Mouse (Mus musculus): ENCODE data around the gene Sema3b. TPM values are rescaled to one million over a fixed set of nuclear protein-coding genes. Genes with fewer than 3 reads are reported as not detected.

Sema3b gene
- polyA plus RNA-seq, 2 experiments, result 0.22 to 0.33 TPM

DNA sequence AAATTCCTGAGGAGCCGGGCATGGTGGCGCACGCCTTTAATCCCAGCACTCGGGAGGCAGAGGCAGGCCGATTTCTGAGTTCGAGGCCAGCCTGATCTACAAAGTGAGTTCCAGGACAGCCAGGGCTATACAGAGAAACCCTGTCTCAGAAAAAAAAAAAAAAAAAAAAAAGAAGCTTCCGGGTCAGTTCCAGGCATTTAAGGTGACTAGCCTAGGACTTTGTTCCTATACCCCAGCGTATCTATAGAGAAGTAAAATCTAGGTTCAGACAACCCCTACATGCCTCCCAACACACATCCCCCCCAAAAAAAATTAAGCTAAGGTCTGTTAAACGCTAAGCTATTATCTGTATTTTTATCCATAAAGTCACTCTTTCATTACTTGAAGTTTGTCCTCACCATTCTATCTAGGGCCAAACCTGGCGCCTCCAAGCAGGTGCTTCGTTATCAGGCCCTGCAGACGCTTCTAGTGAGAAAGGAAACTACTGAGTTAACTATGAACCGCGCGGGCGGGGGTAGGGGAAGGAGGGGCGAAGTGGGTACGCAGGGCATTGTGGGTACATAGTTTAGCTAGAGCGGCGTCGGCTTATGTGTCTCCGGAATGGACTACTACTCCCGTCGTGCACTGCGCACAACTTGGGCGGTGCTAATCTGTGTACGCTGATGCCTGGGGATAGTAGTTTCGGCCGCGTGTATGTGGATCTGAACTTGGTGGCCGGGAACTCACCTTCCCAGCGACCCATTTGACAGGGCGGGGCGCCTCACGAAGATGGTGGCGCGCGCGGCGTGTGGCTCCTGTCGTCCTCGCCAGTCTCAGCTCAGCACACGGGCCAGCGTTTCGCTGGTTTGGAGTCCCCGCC lies 21.8 kb downstream of the Sema3b start, which contains the start of gene Ifrd2:
Ifrd2 (plus strand) TSS at position 669 of the 859 bp plus-strand sequence.
- no peaks in the 10 kb centered on the region for H3K9me3 ChIP-seq (ENCODE audit: control insufficient read depth, low read length)
- H3K4me2 ChIP-seq (ENCODE audit: low read depth), result peak within 1 kb of the TSS; percentile 97
- DNase-seq (ENCODE audit: low read depth in 3 of 3, low spot score in 3 of 3), result peak; percentile 99 to 100 (median 100)
- no peaks in the 10 kb centered on the region for H3K27me3 ChIP-seq (ENCODE audit: control insufficient read depth, insufficient read depth, low read length)
- peak within 1 kb of the TSS; percentile 83 to 98 for H3K4me3 ChIP-seq (ENCODE audit: insufficient read depth in 1 of 2, low read depth in 2 of 2, low read length in 2 of 2)
- TF ChIP-seq EP300 (IDR thresholded peaks at IDR 0.05; ENCODE audit: low read depth) (peak; percentile 95), CTCF (IDR thresholded peaks at IDR 0.05; ENCODE audit: low read depth) (no peak)
- H3K4me1 ChIP-seq (replicated peaks; ENCODE audit: control insufficient read depth in 2 of 2, insufficient read depth in 2 of 2, low read length in 1 of 2), result peaks cover 27 to 33% of the 10 kb centered on the region in 2 experiments
- ATAC-seq (ENCODE audit: insufficient read depth), result peak; percentile 90
- peaks cover 36% of the 10 kb centered on the region for H3K36me3 ChIP-seq (replicated peaks; ENCODE audit: control insufficient read depth, insufficient read depth, low read depth)
- WGBS (ENCODE audit: insufficient replicate concordance), result 6% methylated on average over 46 of the region's 46 CpGs
- peak within 1 kb of the TSS; percentile 99 for H3K27ac ChIP-seq
- peak within 1 kb of the TSS; percentile 91 for H3K9ac ChIP-seq (replicated peaks)

DNA sequence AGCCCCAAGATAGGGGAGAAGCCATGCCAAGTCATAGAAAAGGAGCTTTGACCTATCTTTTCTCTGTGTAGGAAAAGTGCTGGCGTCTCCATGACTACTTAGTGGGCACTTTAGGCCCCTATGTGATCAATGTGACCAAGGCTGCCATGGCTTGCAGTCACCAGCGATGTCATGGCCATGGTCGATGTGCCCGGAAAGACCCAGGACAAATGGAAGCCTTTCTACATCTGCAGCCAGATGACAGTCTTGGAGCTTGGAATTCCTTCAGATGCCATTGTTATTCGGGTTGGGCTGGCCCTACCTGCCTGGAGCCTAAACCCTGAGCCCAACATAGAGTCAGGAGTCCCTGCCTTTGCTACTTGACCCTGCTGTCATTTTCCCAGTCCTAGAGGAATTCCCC lies 22.5 kb downstream of the Sema3b start:
- Histone ChIP-seq H3K4me1 (replicated peaks; ENCODE audit: control insufficient read depth in 2 of 2, insufficient read depth in 2 of 2, low read length in 1 of 2) (peaks cover 32 to 39% of the 10 kb centered on the region in 2 experiments), H3K4me2 (ENCODE audit: low read depth) (peak overlapping the region; percentile 76), H3K9me3 (ENCODE audit: control insufficient read depth, low read length) (no peaks in the 10 kb centered on the region), H3K9ac (replicated peaks) (peak overlapping the region; percentile 91), H3K36me3 (replicated peaks; ENCODE audit: control insufficient read depth, insufficient read depth, low read depth) (peaks cover 29% of the 10 kb centered on the region), H3K27me3 (ENCODE audit: control insufficient read depth, insufficient read depth, low read length) (no peaks in the 10 kb centered on the region), H3K4me3 (ENCODE audit: insufficient read depth in 1 of 2, low read depth in 2 of 2, low read length in 2 of 2) (peak overlapping the region; percentile 56 to 98), H3K27ac (peak overlapping the region; percentile 99)
- DNase-seq (ENCODE audit: low read depth in 3 of 3, low spot score in 3 of 3), result no peak
- no peak for ATAC-seq (ENCODE audit: insufficient read depth)
- no peak for TF ChIP-seq CTCF (IDR thresholded peaks at IDR 0.05; ENCODE audit: low read depth)
- TF ChIP-seq EP300 (IDR thresholded peaks at IDR 0.05; ENCODE audit: low read depth), result no peak
- 80% methylated on average over 5 of the region's 5 CpGs for WGBS (ENCODE audit: insufficient replicate concordance)

DNA sequence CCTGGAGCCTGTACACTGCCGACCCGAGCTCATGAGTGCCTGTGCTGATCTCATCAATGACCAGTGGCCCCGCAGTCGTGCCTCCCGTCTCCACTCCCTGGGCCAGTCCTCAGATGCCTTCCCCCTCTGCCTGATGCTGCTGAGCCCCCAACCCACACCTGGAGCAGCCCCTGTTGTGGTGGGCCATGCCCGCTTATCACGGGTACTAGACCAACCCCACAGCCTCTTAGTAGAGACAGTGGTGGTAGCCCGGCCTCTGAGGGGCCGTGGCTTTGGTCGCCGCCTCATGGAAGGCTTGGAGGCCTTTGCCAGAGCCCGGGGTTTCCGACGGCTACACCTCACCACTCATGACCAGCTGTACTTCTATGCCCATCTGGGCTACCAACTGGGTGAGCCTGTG lies 25.9 kb downstream of the Sema3b start:
- H3K36me3 ChIP-seq (replicated peaks; ENCODE audit: control insufficient read depth, insufficient read depth, low read depth), result no peaks in the 10 kb centered on the region; the same call in 1 of the 2 replicates
- TF ChIP-seq EP300 (IDR thresholded peaks at IDR 0.05; ENCODE audit: low read depth) (no peak), CTCF (IDR thresholded peaks at IDR 0.05; ENCODE audit: low read depth) (no peak)
- no peak overlapping the region for H3K4me3 ChIP-seq (ENCODE audit: insufficient read depth in 1 of 2, low read depth in 2 of 2, low read length in 2 of 2)
- DNase-seq (ENCODE audit: low read depth in 3 of 3, low spot score in 3 of 3) (no peak), ATAC-seq (ENCODE audit: insufficient read depth) (no peak)
- H3K27me3 ChIP-seq (ENCODE audit: control insufficient read depth, insufficient read depth, low read length), result no peaks in the 10 kb centered on the region
- WGBS (ENCODE audit: insufficient replicate concordance), result 84% methylated on average over 14 of the region's 14 CpGs
- no peak overlapping the region for H3K9ac ChIP-seq (replicated peaks)
- H3K9me3 ChIP-seq (ENCODE audit: control insufficient read depth, low read length), result no peaks in the 10 kb centered on the region
- no peak overlapping the region for H3K27ac ChIP-seq
- peaks cover 22 to 33% of the 10 kb centered on the region in 2 experiments for H3K4me1 ChIP-seq (replicated peaks; ENCODE audit: control insufficient read depth in 2 of 2, insufficient read depth in 2 of 2, low read length in 1 of 2)
- no peak overlapping the region for H3K4me2 ChIP-seq (ENCODE audit: low read depth)

DNA sequence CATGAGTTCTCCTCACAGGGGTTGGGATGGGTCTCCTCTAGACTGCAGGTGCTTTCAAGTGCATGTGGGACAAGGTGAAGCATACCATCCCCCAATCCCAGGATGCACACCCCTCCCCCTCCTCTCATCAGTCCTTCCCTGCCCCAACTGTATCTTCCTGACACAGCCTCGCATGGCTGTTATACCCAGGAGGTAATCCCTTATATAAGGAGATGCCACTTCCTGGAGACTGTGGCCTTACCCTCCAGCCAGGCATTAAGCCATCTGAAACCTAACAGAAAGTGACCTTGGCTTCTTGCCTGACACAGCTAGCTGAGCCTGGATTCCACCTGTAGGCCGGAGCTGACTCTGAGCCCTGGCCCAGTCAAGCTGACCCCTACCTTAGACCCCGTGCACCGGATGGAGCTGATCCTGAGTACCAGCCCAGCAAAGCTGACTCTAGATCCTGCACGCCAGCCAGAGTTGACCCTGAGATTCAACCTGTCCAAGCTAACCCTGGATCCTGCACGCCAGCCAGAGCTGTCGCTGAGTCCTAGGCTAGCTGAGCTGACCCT lies 26.4 kb downstream of the Sema3b start:
- WGBS (ENCODE audit: insufficient replicate concordance), result 83% methylated on average over 7 of the region's 7 CpGs
- no peak overlapping the region for H3K9ac ChIP-seq (replicated peaks)
- TF ChIP-seq CTCF (IDR thresholded peaks at IDR 0.05; ENCODE audit: low read depth) (no peak), EP300 (IDR thresholded peaks at IDR 0.05; ENCODE audit: low read depth) (no peak)
- DNase-seq (ENCODE audit: low read depth in 3 of 3, low spot score in 3 of 3) (no peak), ATAC-seq (ENCODE audit: insufficient read depth) (no peak)
- peak overlapping the region; percentile 100 for H3K4me2 ChIP-seq (ENCODE audit: low read depth)
- no peaks in the 10 kb centered on the region; the same call in 1 of the 2 replicates for H3K36me3 ChIP-seq (replicated peaks; ENCODE audit: control insufficient read depth, insufficient read depth, low read depth)
- H3K27me3 ChIP-seq (ENCODE audit: control insufficient read depth, insufficient read depth, low read length), result no peaks in the 10 kb centered on the region
- H3K9me3 ChIP-seq (ENCODE audit: control insufficient read depth, low read length), result no peaks in the 10 kb centered on the region
- no peak overlapping the region; a peak in 1 of 4 replicates for H3K4me3 ChIP-seq (ENCODE audit: insufficient read depth in 1 of 2, low read depth in 2 of 2, low read length in 2 of 2)
- peaks cover 23 to 33% of the 10 kb centered on the region in 2 experiments for H3K4me1 ChIP-seq (replicated peaks; ENCODE audit: control insufficient read depth in 2 of 2, insufficient read depth in 2 of 2, low read length in 1 of 2)
- H3K27ac ChIP-seq, result peak overlapping the region; percentile 96

DNA sequence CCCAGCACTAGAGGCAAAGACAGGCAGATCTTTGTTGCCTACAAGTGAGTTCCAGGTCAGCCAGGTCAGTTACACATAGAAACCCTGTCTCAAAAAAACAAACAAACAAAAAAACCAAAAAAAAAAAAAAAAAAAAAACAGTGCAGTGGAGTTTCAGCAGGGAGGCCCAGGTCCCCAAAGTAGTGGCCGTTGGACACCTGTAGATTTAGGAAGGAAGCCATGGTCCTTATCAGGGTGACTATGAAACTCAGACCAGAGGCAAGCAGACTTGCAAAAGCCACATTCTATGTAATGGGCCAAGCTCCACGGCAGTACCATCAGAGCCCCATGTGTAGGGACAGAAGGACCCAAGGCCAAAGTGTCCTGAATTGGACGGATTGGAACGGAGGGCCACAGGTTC lies 27.4 kb downstream of the Sema3b start:
- Histone ChIP-seq H3K4me3 (ENCODE audit: insufficient read depth in 1 of 2, low read depth in 2 of 2, low read length in 2 of 2) (peak overlapping the region; percentile 72 to 86), H3K9ac (replicated peaks) (peak overlapping the region; percentile 92), H3K4me2 (ENCODE audit: low read depth) (peak overlapping the region; percentile 100), H3K36me3 (replicated peaks; ENCODE audit: control insufficient read depth, insufficient read depth, low read depth) (no peaks in the 10 kb centered on the region; the same call in 1 of the 2 replicates), H3K9me3 (ENCODE audit: control insufficient read depth, low read length) (no peaks in the 10 kb centered on the region), H3K27me3 (ENCODE audit: control insufficient read depth, insufficient read depth, low read length) (no peaks in the 10 kb centered on the region), H3K4me1 (replicated peaks; ENCODE audit: control insufficient read depth in 2 of 2, insufficient read depth in 2 of 2, low read length in 1 of 2) (peaks cover 27 to 38% of the 10 kb centered on the region in 2 experiments), H3K27ac (peak overlapping the region; percentile 96)
- WGBS (ENCODE audit: insufficient replicate concordance), result 30% methylated on average over 4 of the region's 4 CpGs
- DNase-seq (ENCODE audit: low read depth in 3 of 3, low spot score in 3 of 3) (no peak), ATAC-seq (ENCODE audit: insufficient read depth) (no peak)
- no peak for TF ChIP-seq EP300 (IDR thresholded peaks at IDR 0.05; ENCODE audit: low read depth)
- no peak for TF ChIP-seq CTCF (IDR thresholded peaks at IDR 0.05; ENCODE audit: low read depth)

All from liver, embryonic 14.5 days (tissue).